24 mouse cellular contexts compared by ENCODE assay signal in the genomic region with DNA sequence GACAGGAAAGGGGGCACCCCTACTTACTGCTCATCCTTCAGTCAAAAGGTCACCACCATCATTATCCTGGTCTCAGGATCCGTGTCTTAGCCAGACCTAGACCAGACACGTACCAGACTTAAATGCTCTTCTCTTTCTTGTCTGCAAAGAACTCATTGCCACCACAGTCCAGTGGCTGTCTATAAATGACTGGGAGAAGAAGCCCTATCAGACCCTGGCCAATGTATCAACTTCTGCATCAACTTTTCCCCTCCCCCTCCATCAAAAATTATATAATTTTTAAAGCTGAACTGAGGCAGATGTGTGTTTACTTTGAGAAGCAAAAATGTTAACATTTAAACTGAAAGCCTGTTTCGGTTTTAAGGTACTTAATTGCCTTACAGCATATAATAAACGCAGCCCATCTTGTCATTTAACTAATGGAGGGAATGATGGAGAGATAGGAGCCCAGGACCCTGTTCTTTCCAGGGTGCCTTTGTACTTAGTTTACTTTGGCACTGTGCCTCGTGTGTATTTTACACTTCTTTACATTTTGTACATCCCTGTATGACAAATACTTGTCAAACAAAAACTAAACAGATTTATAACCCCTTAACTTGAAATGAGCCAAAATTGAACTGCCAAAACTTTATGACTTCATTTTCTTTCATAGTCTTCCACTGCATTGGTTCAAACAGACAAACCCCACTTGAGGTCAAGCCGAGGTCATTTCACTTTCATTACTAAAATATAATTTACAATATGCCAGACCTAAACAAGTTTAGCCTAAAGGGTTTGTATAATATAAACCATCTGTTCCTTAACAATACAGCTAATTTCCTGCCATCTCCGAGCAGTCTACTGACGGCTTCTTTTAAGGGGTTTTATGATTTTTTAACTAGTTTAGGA. TPM values are rescaled to one million over a fixed set of nuclear protein-coding genes. Genes with fewer than 3 reads are reported as not detected.
DNase-seq lines count a peak whose midpoint lies in the region; ATAC-seq and TF ChIP-seq lines count a peak whose summit lies in the region.
"Had no signal": no experiment of that assay in that cellular context is flagged by ENCODE, and none has a peak within 500 bp of the region (broad histone marks: within the 10 kb centered on the region; RNA-seq: fewer than 3 reads in every experiment).

No protein-coding gene starts in this region.

- no peaks in the 10 kb centered on the region for H3K9me3 ChIP-seq in intestine, embryonic 14.5 days (ENCODE audit: control insufficient read depth, low read length)
- H3K9me3 ChIP-seq in intestine, postnatal 0 days (ENCODE audit: control insufficient read depth) = no peaks in the 10 kb centered on the region
- no peaks in the 10 kb centered on the region for H3K9me3 ChIP-seq in lung, embryonic 16.5 days (ENCODE audit: control insufficient read depth, low read length)
- no peaks in the 10 kb centered on the region for H3K9me3 ChIP-seq in midbrain, embryonic 15.5 days
- H3K9me3 ChIP-seq: heart, embryonic 12.5 days; hindbrain, embryonic 15.5 days; liver, embryonic 12.5 days; midbrain, embryonic 12.5 days had no signal

- TF ChIP-seq CTCF in intestine, postnatal 0 days (IDR thresholded peaks at IDR 0.05; ENCODE audit: low read depth) = no peak

- no peaks in the 10 kb centered on the region for H3K36me3 ChIP-seq in intestine, embryonic 14.5 days (ENCODE audit: control insufficient read depth, insufficient read depth, low read length)
- H3K36me3 ChIP-seq in intestine, postnatal 0 days (ENCODE audit: control insufficient read depth, insufficient read depth) = no peaks in the 10 kb centered on the region
- H3K36me3 ChIP-seq in lung, embryonic 16.5 days (ENCODE audit: control insufficient read depth, insufficient read depth, low read length) = no peaks in the 10 kb centered on the region
- no peaks in the 10 kb centered on the region for H3K36me3 ChIP-seq in midbrain, embryonic 15.5 days (replicated peaks)
- H3K36me3 ChIP-seq: heart, embryonic 12.5 days; hindbrain, embryonic 15.5 days; liver, embryonic 12.5 days; midbrain, embryonic 12.5 days had no signal

- no peak overlapping the region for H3K4me3 ChIP-seq in intestine, embryonic 14.5 days (ENCODE audit: low read depth, low read length)
- H3K4me3 ChIP-seq in intestine, postnatal 0 days (ENCODE audit: low read depth, low read length) = no peak overlapping the region
- H3K4me3 ChIP-seq in lung, embryonic 16.5 days (ENCODE audit: low read length) = no peak overlapping the region
- H3K4me3 ChIP-seq in midbrain, embryonic 15.5 days = no peak overlapping the region
- H3K4me3 ChIP-seq: erythroblast, embryonic 14.5 days; heart, embryonic 12.5 days; hindbrain, embryonic 15.5 days; liver, embryonic 12.5 days; midbrain, embryonic 12.5 days had no signal

- no peaks in the 10 kb centered on the region for H3K27me3 ChIP-seq in intestine, embryonic 14.5 days (replicated peaks; ENCODE audit: control insufficient read depth, insufficient read depth, low read length)
- H3K27me3 ChIP-seq in intestine, postnatal 0 days (replicated peaks; ENCODE audit: control insufficient read depth, insufficient read depth, low read length) = no peaks in the 10 kb centered on the region
- H3K27me3 ChIP-seq in lung, embryonic 16.5 days (ENCODE audit: control insufficient read depth, insufficient read depth, low read depth, low read length) = no peaks in the 10 kb centered on the region
- H3K27me3 ChIP-seq in midbrain, embryonic 15.5 days (replicated peaks) = no peaks in the 10 kb centered on the region
- H3K27me3 ChIP-seq: heart, embryonic 12.5 days; hindbrain, embryonic 15.5 days; liver, embryonic 12.5 days; midbrain, embryonic 12.5 days; Patski had no signal

- no peak for DNase-seq in intestine, embryonic 14.5 days (ENCODE audit: low spot score)
- DNase-seq in lung, postnatal 36 days = no peak
- peak; percentile 71 for DNase-seq in forelimb bud, embryonic 11.5 days (ENCODE audit: low read depth, low spot score)
- DNase-seq in mesoderm, embryonic 11.5 days (ENCODE audit: low read depth, low spot score) = peak; percentile 51
- no peak for DNase-seq in c-Kit-positive CD71-positive TER-119-positive erythroid progenitor cells, embryonic 14.5 days (ENCODE audit: low spot score)
- DNase-seq: adrenal gland, postnatal 36 days; cerebellum, adult 8-10 months; heart, postnatal 36 days; kidney, postnatal 25 days; lung, postnatal 4 days; right cerebral cortex, adult 18-20 months had no signal

- no peak overlapping the region for H3K9ac ChIP-seq in intestine, embryonic 14.5 days (ENCODE audit: low read length)
- H3K9ac ChIP-seq in intestine, postnatal 0 days (ENCODE audit: low read depth, low read length) = no peak overlapping the region
- H3K9ac ChIP-seq in lung, embryonic 16.5 days (ENCODE audit: low read length) = no peak overlapping the region
- H3K9ac ChIP-seq in midbrain, embryonic 15.5 days = no peak overlapping the region
- H3K9ac ChIP-seq: heart, embryonic 12.5 days; hindbrain, embryonic 15.5 days; liver, embryonic 12.5 days; midbrain, embryonic 12.5 days had no signal

- peak; percentile 82 for ATAC-seq in intestine, embryonic 14.5 days (replicated peaks; ENCODE audit: low FRiP score, low TSS enrichment, low read depth)
- ATAC-seq in intestine, postnatal 0 days = no peak
- peak; percentile 92 for ATAC-seq in lung, embryonic 16.5 days (ENCODE audit: low read depth)
- ATAC-seq in midbrain, embryonic 15.5 days (replicated peaks) = no peak
- ATAC-seq: activated CD4-positive, CD25-positive, alpha-beta regulatory T cell, adult 4 months; forebrain, embryonic 14.5 days; liver, embryonic 12.5 days; Patski had no signal

- peak overlapping the region; percentile 62 for H3K27ac ChIP-seq in intestine, embryonic 14.5 days (ENCODE audit: low read depth)
- H3K27ac ChIP-seq in intestine, postnatal 0 days (ENCODE audit: low read depth, low read length) = no peak overlapping the region
- H3K27ac ChIP-seq in lung, embryonic 16.5 days (ENCODE audit: low read length) = 0 out of 2 replicates have a peak overlapping the region, but pooled peaks have one; percentile 9
- H3K27ac ChIP-seq in midbrain, embryonic 15.5 days = no peak overlapping the region
- H3K27ac ChIP-seq: hindbrain, embryonic 15.5 days; liver, embryonic 12.5 days; midbrain, embryonic 12.5 days had no signal

- peak overlapping the region; percentile 7; the same call in 1 of the 2 replicates for H3K4me2 ChIP-seq in intestine, embryonic 14.5 days (ENCODE audit: low read length)
- H3K4me2 ChIP-seq in intestine, postnatal 0 days (replicated peaks; ENCODE audit: low read depth) = no peak overlapping the region
- peak overlapping the region; percentile 26; the same call in 1 of the 2 replicates for H3K4me2 ChIP-seq in lung, embryonic 16.5 days (ENCODE audit: low read depth, low read length)
- H3K4me2 ChIP-seq in midbrain, embryonic 15.5 days = no peak overlapping the region
- H3K4me2 ChIP-seq: heart, embryonic 12.5 days; hindbrain, embryonic 15.5 days; liver, embryonic 12.5 days; midbrain, embryonic 12.5 days had no signal

- 15% methylated on average over 8 of the region's 8 CpGs for WGBS in intestine, embryonic 14.5 days
- 42% methylated on average over 8 of the region's 8 CpGs for WGBS in intestine, postnatal 0 days
- 27% methylated on average over 8 of the region's 8 CpGs for WGBS in lung, embryonic 16.5 days
- WGBS in midbrain, embryonic 15.5 days = 86% methylated on average over 8 of the region's 8 CpGs

- peaks cover 20% of the 10 kb centered on the region; the same call in 1 of the 2 replicates for H3K4me1 ChIP-seq in intestine, embryonic 14.5 days (replicated peaks; ENCODE audit: control insufficient read depth, insufficient read depth, low read length)
- no peaks in the 10 kb centered on the region for H3K4me1 ChIP-seq in intestine, postnatal 0 days (replicated peaks; ENCODE audit: control insufficient read depth, insufficient read depth, low read length)
- peaks cover 15% of the 10 kb centered on the region for H3K4me1 ChIP-seq in lung, embryonic 16.5 days (replicated peaks; ENCODE audit: control insufficient read depth, insufficient read depth, low read length)
- no peaks in the 10 kb centered on the region for H3K4me1 ChIP-seq in midbrain, embryonic 15.5 days
- H3K4me1 ChIP-seq: hindbrain, embryonic 15.5 days; liver, embryonic 12.5 days; midbrain, embryonic 12.5 days had no signal

RNA-seq across cellular contexts. Expression of gene Ube2u, which starts 43.1 kb away (rescaled TPM):
- 0.12 and 0.23 TPM in 2 replicates for polyA plus RNA-seq in intestine, embryonic 14.5 days (2014; fragmentation: Nextera tagmentation; extraction: Ambion mirVana)
- 0.08 TPM in 1 of 2 replicates, not detected in the other for polyA plus RNA-seq in intestine, postnatal 0 days (2015; fragmentation: Nextera tagmentation; extraction: Ambion mirVana)
- polyA plus RNA-seq in lung, embryonic 16.5 days (2015; fragmentation: Nextera tagmentation; extraction: Ambion mirVana) = 0.63 and 0.67 TPM in 2 replicates
- 0.29 and 0.63 TPM in 2 replicates for polyA plus RNA-seq in midbrain, embryonic 15.5 days (2015; fragmentation: Nextera tagmentation; extraction: Ambion mirVana)
- polyA plus RNA-seq: activated CD4-positive, CD25-positive, alpha-beta regulatory T cell, adult 4 months; C2C12; erythroblast, embryonic 14.5 days; Patski; small intestine, adult 2 months had no signal

Comparison
In these comparisons a context has a peak if more than half of its experiments do, and no peak if none do; other contexts are left out.
1. ATAC-seq: peak in intestine, embryonic 14.5 days (single experiment) and lung, embryonic 16.5 days (single experiment); none in intestine, postnatal 0 days (single experiment) and midbrain, embryonic 15.5 days (single experiment).
2. H3K27ac ChIP-seq: peak in intestine, embryonic 14.5 days (single experiment) and lung, embryonic 16.5 days (single experiment); none in intestine, postnatal 0 days (single experiment) and midbrain, embryonic 15.5 days (single experiment).
3. H3K4me2 ChIP-seq: peak in intestine, embryonic 14.5 days (single experiment) and lung, embryonic 16.5 days (single experiment); none in intestine, postnatal 0 days (single experiment) and midbrain, embryonic 15.5 days (single experiment).
4. DNase-seq: peak in forelimb bud, embryonic 11.5 days (single experiment) and mesoderm, embryonic 11.5 days (single experiment); none in intestine, embryonic 14.5 days (single experiment), lung, postnatal 36 days (single experiment) and c-Kit-positive CD71-positive TER-119-positive erythroid progenitor cells, embryonic 14.5 days (single experiment).